Mouse (Mus musculus) urinary bladder, adult 2 months (tissue): ENCODE data around the gene Tubal3. TPM values are rescaled to one million over a fixed set of nuclear protein-coding genes. Genes with fewer than 3 reads are reported as not detected.
"Not testable (repeated sequence)": the region's sequence is repeated elsewhere in the genome, so short reads cannot be mapped to it uniquely, and the experiment has no call there.

Experiments used
- DNase-seq: peaks from one replicate; pipeline ENCODE4 v3.0.0; 2022; ENCODE audit warnings: low spot score
- polyA plus RNA-seq: library from polyadenylated mRNA; depleted of rRNA; stranded (reverse); fragments of >200 nt; gene quantifications from 2 replicates; pipeline ENCODE4 v1.2.3, GENCODE M21; 2012; rRNA removed

The Tubal3 gene
- not detected in 2 replicates for polyA plus RNA-seq

GRCm38 (mm10) chr13:3917571-3918311 lies at the start of gene Tubal3, which contains the start of gene Net1:
Gene Tubal3, plus strand, starts transcription at chr13:3918274.
Gene Net1, minus strand, starts transcription at chr13:3918220.
- DNase-seq = peak; percentile 69

DNA sequence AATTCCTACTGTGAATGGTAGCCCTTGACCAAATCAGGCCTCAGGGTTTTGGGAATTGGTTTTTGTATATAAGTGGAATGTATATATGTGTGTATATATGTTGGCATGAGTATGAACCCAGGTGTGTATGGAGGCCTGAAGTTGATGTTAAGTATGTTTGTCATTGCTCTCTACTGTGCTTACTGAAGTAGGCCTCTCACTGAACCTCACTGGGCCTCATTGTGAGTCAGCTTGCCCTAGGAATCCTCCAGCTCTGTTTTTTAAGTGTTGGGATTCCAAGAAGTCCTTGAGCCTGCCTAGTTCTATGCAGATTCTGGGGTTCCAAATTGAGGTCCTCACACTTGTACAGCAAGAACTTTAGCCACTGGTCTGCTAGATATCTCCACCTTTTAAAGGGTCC lies 48.2 kb upstream of the Tubal3 start:
- DNase-seq = no peak

GRCm38 (mm10) chr13:3872832-3873231 lies 45.2 kb upstream of the Tubal3 start:
- DNase-seq = no peak

GRCm38 (mm10) chr13:3876448-3876847 lies 41.6 kb upstream of the Tubal3 start:
- DNase-seq = no peak

DNA sequence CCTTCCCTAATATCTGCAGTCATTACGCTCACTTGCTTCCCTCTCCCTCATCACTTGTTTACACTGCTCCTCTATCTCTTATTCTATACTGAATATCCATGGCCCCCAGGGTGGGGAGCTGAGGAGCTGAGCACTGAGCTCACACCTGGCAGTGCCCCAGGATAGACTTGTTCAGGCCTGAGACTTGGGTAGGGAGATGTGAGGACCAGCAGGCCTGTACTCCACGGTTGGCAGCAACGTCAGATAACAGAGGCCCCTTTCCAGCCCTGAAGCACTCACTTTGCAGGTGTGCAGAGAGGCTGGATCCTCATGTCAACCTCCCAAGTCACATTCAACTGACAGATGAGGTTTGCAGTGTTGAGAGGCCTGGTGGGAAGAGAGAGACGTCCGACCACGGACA lies 40.9 kb upstream of the Tubal3 start:
- DNase-seq = no peak

- no peak for DNase-seq
Measured at GRCm38 (mm10) chr13:3877679-3878220, 40.3 kb upstream of the Tubal3 start.

GRCm38 (mm10) chr13:3886663-3887062 lies 31.4 kb upstream of the Tubal3 start:
- DNase-seq = no peak

DNA sequence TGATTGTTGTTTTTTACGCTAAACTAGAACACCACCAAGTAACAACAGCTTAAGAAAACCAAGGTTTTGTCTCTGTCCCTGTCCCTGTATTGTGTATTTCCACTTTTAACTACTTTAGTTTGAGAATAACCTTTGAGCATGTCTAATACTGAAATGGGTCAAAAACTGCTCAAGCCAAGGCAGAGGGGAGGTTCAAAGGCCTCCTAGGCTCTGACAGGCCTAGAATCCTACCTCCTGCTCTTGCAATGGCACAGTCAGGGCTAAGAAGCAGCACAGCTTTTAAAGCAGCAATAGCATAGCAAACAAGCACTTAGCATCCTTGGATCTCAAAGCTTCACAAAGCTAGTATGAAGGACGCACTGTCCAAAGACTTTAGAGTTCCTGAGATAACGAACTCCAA lies 29.0 kb upstream of the Tubal3 start:
- no peak for DNase-seq

GRCm38 (mm10) chr13:3890061-3890460 lies 28.0 kb upstream of the Tubal3 start:
- no peak for DNase-seq

DNA sequence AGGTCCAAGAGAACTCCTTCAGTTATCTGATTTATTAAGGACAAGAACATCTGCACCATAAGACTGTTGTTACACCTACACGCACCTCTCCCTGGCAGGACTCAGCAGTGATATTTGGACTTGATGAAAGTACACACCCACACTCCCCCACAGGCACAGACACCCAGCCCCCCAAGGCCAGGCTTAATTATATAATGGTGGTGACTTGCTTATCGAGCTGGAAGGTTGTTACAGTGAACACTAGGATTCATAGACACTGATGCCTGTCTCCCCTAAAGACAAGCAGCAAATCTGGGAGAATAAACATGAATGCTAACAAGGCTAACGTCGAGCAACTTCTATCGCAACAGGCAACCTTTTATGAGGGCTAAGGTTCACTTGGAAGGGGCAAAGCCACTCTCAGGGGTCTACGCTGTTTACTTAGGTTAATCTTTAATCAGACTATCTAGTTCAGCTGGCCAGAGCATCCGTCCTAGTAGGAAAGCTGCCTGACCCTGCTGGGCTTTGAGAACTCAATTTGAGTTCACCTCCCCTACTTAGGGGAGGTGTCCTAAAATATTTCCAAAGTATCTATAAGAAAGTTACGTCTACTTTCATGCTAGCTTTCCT lies 26.5 kb upstream of the Tubal3 start:
- DNase-seq = no peak

GRCm38 (mm10) chr13:3892601-3893000 lies 25.5 kb upstream of the Tubal3 start:
- DNase-seq = no peak

DNA sequence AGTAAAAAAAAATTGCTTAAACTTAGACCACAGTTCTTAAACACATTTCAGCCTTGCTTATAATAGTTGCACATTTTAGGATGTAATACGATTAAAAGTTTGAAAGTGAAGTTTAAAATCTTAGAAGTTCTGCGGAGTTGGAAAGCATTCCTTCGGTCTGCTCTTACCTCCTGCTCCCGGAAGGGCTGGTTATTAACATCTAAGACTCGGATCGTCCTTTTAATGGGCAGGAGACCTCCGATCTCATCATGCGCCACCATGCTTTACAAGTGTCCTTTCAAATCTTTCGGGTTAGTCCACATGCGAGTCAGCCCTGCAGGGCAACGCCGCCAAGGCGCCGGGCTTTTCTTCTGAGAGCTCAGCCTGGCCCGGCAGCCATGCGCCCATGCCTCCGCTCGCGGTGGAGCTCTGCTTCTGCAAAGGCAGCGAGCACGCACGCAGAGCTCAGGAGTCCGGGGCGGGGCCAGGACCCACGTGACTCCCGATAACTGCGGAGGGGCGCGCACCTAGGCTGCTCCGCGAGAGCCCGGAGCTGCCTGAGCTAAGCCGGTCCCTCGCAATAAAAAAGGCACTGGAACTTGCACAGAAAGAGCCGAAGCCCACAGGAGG lies 24.8 kb upstream of the Tubal3 start:
- peak; percentile 99 for DNase-seq

- no peak for DNase-seq
Measured at GRCm38 (mm10) chr13:3894549-3894948, 23.5 kb upstream of the Tubal3 start.

DNA sequence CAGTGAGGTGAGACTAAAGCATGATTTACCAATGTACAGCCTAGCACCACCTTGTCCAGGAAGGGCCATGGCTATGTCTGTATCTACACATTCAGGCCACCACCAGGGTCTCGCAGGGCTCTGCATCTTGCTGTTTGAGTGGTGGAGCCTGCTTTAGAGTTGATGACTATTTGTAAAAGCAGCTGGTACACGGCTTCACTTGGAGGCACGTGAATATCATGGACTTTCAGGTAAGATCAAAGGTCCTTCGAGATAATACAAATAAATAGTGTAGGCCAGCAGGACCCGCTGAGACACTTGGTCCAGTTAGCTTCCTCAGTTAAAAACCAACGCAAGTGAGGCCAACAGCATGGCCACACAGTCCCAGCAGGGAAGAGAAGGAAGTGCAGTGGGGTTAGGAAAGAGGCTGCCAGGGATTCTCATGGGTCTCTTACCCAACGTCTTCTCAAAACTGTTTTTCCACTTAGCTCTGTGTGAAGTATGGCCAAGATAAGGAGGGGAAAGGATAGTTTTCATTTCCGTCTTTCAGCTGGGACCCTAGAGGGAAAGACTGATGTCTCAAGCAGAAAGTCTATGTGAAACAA lies 22.6 kb upstream of the Tubal3 start:
- no peak for DNase-seq

GRCm38 (mm10) chr13:3896032-3896431 lies 22.0 kb upstream of the Tubal3 start:
- DNase-seq = no peak

DNA sequence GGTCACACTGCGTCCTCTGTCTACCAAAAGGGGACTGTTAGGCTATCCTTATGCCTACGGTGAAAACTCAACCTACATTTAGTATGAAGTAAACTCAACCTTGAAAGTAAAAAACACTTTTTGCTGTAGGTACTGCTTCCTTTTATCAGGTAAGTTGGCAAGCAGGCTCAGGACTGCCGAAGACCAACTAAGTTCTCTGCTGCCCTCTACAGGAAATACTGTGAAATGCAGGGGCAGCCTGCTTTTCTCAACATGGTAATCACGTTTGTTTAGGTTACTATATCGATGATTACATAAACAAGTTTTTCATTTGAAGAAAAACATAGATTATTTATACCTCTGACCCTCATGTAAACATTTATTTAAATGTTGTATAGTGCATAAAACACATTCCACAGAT lies 21.2 kb upstream of the Tubal3 start:
- DNase-seq = no peak

DNA sequence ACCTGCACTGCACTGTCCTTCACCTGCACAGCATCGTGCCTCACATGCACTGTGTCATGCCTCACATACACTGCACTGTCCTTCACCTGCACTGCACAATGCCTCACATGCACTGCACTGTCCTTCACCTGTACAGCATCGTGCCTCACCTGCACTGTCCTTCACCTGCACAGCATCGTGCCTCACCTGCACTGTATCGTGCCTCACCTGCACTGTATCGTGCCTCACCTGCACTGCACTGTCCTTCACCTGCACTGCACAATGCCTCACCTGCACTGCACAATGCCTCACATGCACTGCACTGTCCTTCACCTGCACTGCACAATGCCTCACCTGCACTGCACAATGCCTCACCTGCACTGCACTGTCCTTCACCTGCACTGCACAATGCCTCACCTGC lies 19.9 kb upstream of the Tubal3 start:
- not testable (repeated sequence) for DNase-seq

DNA sequence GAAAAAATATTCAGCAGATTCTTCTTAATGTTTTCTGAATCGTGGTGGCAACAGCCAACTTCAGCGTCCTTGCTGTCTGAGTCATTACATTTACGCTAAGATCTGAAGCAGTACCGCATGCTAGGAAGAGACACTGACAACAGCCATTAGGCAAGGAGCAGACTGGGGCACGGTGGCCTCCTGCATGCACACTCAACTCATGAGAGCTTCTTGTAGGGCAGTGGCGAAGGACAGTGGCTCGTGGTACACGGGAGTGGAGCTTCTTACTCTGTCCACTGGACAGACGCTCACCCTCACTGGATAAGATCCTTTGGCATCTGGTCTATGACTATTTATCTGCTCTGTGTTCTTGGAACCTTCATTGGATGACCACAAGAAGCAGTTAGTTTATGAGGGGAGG lies 18.8 kb upstream of the Tubal3 start:
- DNase-seq = no peak

DNA sequence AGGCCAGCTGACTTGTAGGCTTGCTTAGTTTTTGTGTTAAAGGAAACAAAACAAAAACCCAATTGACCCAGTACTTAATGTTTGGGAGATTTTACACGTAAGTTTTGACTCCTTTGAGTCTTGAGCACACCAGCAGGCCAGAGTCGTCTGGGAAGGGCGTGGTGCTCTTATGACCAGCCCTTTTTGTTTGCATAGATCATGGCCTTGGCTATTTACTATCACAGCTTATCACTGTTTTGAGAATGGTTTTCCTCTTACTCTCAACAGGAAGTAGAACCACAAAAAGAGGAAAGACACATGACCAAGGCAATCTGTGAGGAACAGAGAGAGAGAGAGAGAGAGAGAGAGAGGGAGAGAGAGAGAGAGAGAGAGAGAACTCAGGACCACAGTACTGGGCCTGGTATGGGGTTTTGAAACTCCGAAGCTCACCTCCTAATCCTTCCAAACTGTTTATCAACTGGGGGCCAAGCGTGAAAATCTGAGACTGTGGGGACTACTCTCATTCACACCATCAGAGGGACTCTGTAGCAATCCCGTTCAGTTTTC lies 10.8 kb upstream of the Tubal3 start:
- DNase-seq = no peak

DNA sequence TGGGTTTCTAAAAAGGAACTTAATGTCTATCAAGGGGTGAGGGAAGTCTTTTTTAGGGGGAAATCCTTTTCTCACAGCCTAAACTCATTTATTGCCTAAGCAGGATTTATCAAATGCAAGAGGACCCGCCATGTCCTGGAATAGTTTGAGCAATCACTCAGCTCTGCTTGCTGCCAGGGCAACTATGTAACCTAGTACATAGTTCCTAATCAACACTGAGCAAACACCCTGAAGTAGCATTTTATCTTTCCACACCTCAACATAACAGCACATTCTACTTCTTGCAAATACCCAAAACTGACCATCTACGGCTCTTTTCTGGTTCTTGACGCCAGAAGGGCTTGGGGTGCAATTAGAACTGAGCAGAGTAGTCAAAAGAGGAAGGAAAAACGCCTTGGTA lies 9.8 kb upstream of the Tubal3 start:
- no peak for DNase-seq

DNA sequence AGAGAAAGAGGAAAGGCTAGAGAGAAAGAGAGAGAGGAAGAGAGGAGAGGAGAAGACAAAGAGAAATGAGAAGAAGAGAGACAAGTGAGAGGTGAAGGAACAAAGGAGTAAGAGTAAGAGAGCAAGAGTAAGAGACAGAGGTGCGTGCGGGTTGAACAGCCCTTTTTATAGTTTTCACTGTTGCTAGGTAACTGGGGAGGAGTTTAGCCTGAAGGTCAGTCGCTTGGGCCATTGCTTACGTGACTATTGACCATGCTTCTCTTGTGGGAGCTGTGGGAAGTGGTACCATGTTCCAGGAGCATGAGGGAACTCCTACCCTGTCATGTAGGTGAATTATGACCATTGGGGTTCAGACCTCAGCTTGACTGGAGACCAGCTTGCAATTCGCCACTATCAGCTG lies 7.7 kb upstream of the Tubal3 start:
- no peak for DNase-seq

DNA sequence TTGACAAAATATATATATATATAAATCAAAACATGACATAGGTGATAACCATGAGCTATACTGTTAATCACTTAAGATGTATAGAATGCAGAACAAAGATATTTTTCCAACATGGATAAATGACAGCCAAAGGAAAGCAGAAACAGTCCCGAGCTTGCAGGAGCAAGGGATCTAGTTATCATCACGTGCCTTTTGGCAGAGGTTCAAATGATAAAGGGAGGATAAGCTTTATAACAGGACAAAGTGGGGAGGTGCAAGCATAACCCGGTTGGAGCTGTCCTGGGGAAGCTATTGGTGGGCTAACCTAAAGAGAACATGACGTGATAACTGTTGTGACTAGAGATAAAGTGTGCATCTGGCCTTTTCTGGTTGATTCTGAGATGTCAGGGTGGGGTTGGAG lies 4.6 kb upstream of the Tubal3 start:
- no peak for DNase-seq
